Mouse (Mus musculus) spleen, adult 2 months (tissue): ENCODE data around the gene Pank4. TPM values are rescaled to one million over a fixed set of nuclear protein-coding genes. Genes with fewer than 3 reads are reported as not detected.
A peak's percentile ranks its signal among the peaks of the same experiment; 100 is the strongest.

Experiments used
- DNase-seq, 2 experiments: peaks; one replicate each; pipeline versions ENCODE4 v3.0.0 to v3.0.0-alpha.2; 2012 to 2021; ENCODE audit warnings: low spot score in 2 of 2, low read depth in 1 of 2
- H3K27ac ChIP-seq: fragments of 200-500 bp; 2 replicates; pipeline ENCODE4 v1.5.1; 2012; ENCODE audit warnings: low read length, inconsistent platforms; ENCODE audit not compliant: insufficient read depth
- H3K27me3 ChIP-seq: fragments of 200-500 bp; 2 replicates; pipeline ENCODE4 v1.6.1; 2012; ENCODE audit warnings: mild to moderate bottlenecking, moderate library complexity, low read length, inconsistent platforms; ENCODE audit not compliant: control insufficient read depth, insufficient read depth
- H3K36me3 ChIP-seq: fragments of 200-500 bp; 2 replicates; pipeline ENCODE4 v1.6.1; 2012; ENCODE audit warnings: mild to moderate bottlenecking, low read length, inconsistent platforms; ENCODE audit not compliant: control insufficient read depth, insufficient read depth
- H3K4me1 ChIP-seq: fragments of 200-500 bp; 2 replicates; pipeline ENCODE4 v1.6.1; 2011; ENCODE audit warnings: inconsistent platforms; ENCODE audit not compliant: control insufficient read depth, insufficient read depth, insufficient read length
- H3K4me3 ChIP-seq: fragments of 200-500 bp; 2 replicates; pipeline ENCODE4 v1.5.1; 2011; ENCODE audit warnings: mild to moderate bottlenecking, inconsistent platforms; ENCODE audit not compliant: insufficient read depth, insufficient read length; ENCODE audit errors: extremely low read depth
- CTCF ChIP-seq: fragments of 200-500 bp; IDR thresholded peaks from 2 replicates; pipeline ENCODE4 v1.5.1; 2011; ENCODE audit warnings: mild to moderate bottlenecking, inconsistent platforms; ENCODE audit not compliant: insufficient read depth, insufficient read length, insufficient replicate concordance; ENCODE audit errors: extremely low read depth
- POLR2A ChIP-seq: fragments of 200-500 bp; IDR thresholded peaks from 2 replicates; pipeline ENCODE4 v1.6.1; 2011; ENCODE audit warnings: low read depth, low read length, inconsistent platforms
- WGBS: fragments of 180-500 bp; shearing (Covaris S2); methylation state at CpG from one replicate; pipeline ENCODE4 v1.1.7; 2018; 5-methylcytosine and 5-hydroxymethylcytosine counted together
- polyA plus RNA-seq: library from polyadenylated mRNA; depleted of rRNA; stranded (reverse); fragments of >200 nt; gene quantifications from 2 replicates; pipeline ENCODE4 v1.2.3, GENCODE M21; 2012

Pank4 gene
- polyA plus RNA-seq, 1 experiment = 58.0 TPM

- H3K27me3 ChIP-seq = no peaks in the 10 kb centered on the region
- peaks cover 19% of the 10 kb centered on the region; the same call in 1 of the 2 replicates for H3K4me1 ChIP-seq
- peak in 1 of 2 experiments; percentile 64 for DNase-seq
- 73% methylated on average over 4 of the region's 4 CpGs for WGBS
- no peak overlapping the region for H3K4me3 ChIP-seq
- no peak overlapping the region for H3K27ac ChIP-seq
- TF ChIP-seq POLR2A (no peak), CTCF (peak; percentile 31; the same call in 1 of the 2 replicates)
- peaks cover 35% of the 10 kb centered on the region for H3K36me3 ChIP-seq
These were observed 38.5 kb upstream of the Pank4 start for GRCm38 (mm10) chr4:154925413-154925812.

- TF ChIP-seq POLR2A = no peak
- no peak for TF ChIP-seq CTCF
- H3K4me1 ChIP-seq = peaks cover 19% of the 10 kb centered on the region; the same call in 1 of the 2 replicates
- WGBS = 24% methylated on average over 9 of the region's 9 CpGs
- H3K27ac ChIP-seq = peak overlapping the region; percentile 93
- H3K4me3 ChIP-seq = peak overlapping the region; percentile 77
- DNase-seq = no peak
- H3K36me3 ChIP-seq = peaks cover 28% of the 10 kb centered on the region
- H3K27me3 ChIP-seq = no peaks in the 10 kb centered on the region
These were observed 36.7 kb upstream of the Pank4 start for GRCm38 (mm10) chr4:154926969-154927898.

GRCm38 (mm10) chr4:154927899-154928337, 36.0 kb upstream of the Pank4 start:
- Histone ChIP-seq H3K27ac (peak overlapping the region; percentile 93), H3K4me1 (peaks cover 19% of the 10 kb centered on the region; the same call in 1 of the 2 replicates), H3K27me3 (no peaks in the 10 kb centered on the region), H3K4me3 (peak overlapping the region; percentile 77), H3K36me3 (peaks cover 23% of the 10 kb centered on the region)
- WGBS = 0% methylated on average over 5 of the region's 5 CpGs
- TF ChIP-seq POLR2A (no peak), CTCF (no peak)
- DNase-seq = peak; percentile 38 to 45

GRCm38 (mm10) chr4:154928395-154929087, 35.4 kb upstream of the Pank4 start, which contains the start of gene Tnfrsf14:
Tnfrsf14 (minus strand) TSS chr4:154928563.
- H3K36me3 ChIP-seq = peaks cover 17% of the 10 kb centered on the region
- H3K4me1 ChIP-seq = peaks cover 19% of the 10 kb centered on the region; the same call in 1 of the 2 replicates
- no peak for DNase-seq
- no peak for TF ChIP-seq POLR2A
- H3K27me3 ChIP-seq = no peaks in the 10 kb centered on the region
- WGBS = 36% methylated on average over 12 of the region's 12 CpGs
- H3K27ac ChIP-seq = peak within 1 kb of the TSS; percentile 93
- H3K4me3 ChIP-seq = peak within 1 kb of the TSS; percentile 77

GRCm38 (mm10) chr4:154929088-154929660, 34.7 kb upstream of the Pank4 start:
- no peaks in the 10 kb centered on the region for H3K27me3 ChIP-seq
- peaks cover 19% of the 10 kb centered on the region; the same call in 1 of the 2 replicates for H3K4me1 ChIP-seq
- DNase-seq = no peak
- H3K4me3 ChIP-seq = 0 out of 2 replicates have a peak overlapping the region, but pooled peaks have one; percentile 12
- H3K36me3 ChIP-seq = peaks cover 12% of the 10 kb centered on the region
- TF ChIP-seq CTCF = no peak
- no peak for TF ChIP-seq POLR2A
- H3K27ac ChIP-seq = peak overlapping the region; percentile 93
- WGBS = 32% methylated on average over 12 of the region's 12 CpGs

- Histone ChIP-seq H3K4me1 (peaks cover 22% of the 10 kb centered on the region), H3K4me3 (no peak overlapping the region), H3K27me3 (no peaks in the 10 kb centered on the region), H3K36me3 (no peaks in the 10 kb centered on the region), H3K27ac (peak overlapping the region; percentile 43)
- no peak for DNase-seq
- WGBS = 84% methylated on average over 13 of the region's 13 CpGs
- TF ChIP-seq CTCF = no peak
- TF ChIP-seq POLR2A = no peak
These were observed 30.5 kb upstream of the Pank4 start for GRCm38 (mm10) chr4:154933306-154933907.
